Mouse (Mus musculus) kidney, adult 2 months (tissue): ENCODE data around the gene Adk. TPM values are rescaled to one million over a fixed set of nuclear protein-coding genes. Genes with fewer than 3 reads are reported as not detected.

Experiments used
- DNase-seq: peaks from one replicate; pipeline ENCODE4 v3.0.0; 2021
- H3K27ac ChIP-seq: fragments of 200-500 bp; 2 replicates; pipeline ENCODE4 v1.5.1; 2012; ENCODE audit warnings: low read depth, low read length, control low read depth, inconsistent platforms; ENCODE audit not compliant: insufficient read depth
- H3K27me3 ChIP-seq: fragments of 200-500 bp; replicated peaks from 2 replicates; pipeline ENCODE4 v1.6.1; 2012; ENCODE audit warnings: mild to moderate bottlenecking, moderate library complexity, low read length, inconsistent platforms; ENCODE audit not compliant: control insufficient read depth, insufficient read depth
- H3K36me3 ChIP-seq: fragments of 200-500 bp; 2 replicates; pipeline ENCODE4 v1.6.1; 2012; ENCODE audit warnings: mild to moderate bottlenecking, moderate library complexity, low read length, inconsistent platforms; ENCODE audit not compliant: control insufficient read depth, insufficient read depth
- H3K4me1 ChIP-seq: fragments of 200-500 bp; 2 replicates; pipeline ENCODE4 v1.6.1; 2011; ENCODE audit warnings: low read length; ENCODE audit not compliant: control insufficient read depth, insufficient read depth
- H3K4me3 ChIP-seq: fragments of 200-500 bp; 2 replicates; pipeline ENCODE4 v1.5.1; 2011; ENCODE audit warnings: mild to moderate bottlenecking, low read depth, low read length, control low read depth; ENCODE audit not compliant: insufficient read depth
- CTCF ChIP-seq: fragments of 200-500 bp; conservative IDR thresholded peaks from 2 replicates; pipeline ENCODE4 v1.5.1; 2011; ENCODE audit warnings: low read depth, mild to moderate bottlenecking, control low read depth, low read length, moderate library complexity, mixed read lengths; ENCODE audit not compliant: insufficient read depth, insufficient read length
- POLR2A ChIP-seq: fragments of 200-500 bp; IDR thresholded peaks from one replicate; pipeline ENCODE4 v1.6.1; 2011; ENCODE audit warnings: low read depth, low read length, control low read depth
- WGBS: fragments of 180-500 bp; shearing (Covaris S2); methylation state at CpG from one replicate; pipeline ENCODE4 v1.1.7; 2018; 5-methylcytosine and 5-hydroxymethylcytosine counted together
- polyA plus RNA-seq: library from polyadenylated mRNA; depleted of rRNA; stranded (reverse); fragments of >200 nt; gene quantifications from 2 replicates; pipeline ENCODE4 v1.2.3, GENCODE M21; 2012

The Adk gene
- polyA plus RNA-seq, 1 experiment, result 121 TPM

- TF ChIP-seq POLR2A (no peak), CTCF (no peak)
- no peaks in the 10 kb centered on the region for H3K27me3 ChIP-seq
- WGBS, result 97% methylated on average over 7 of the region's 7 CpGs
- H3K4me1 ChIP-seq, result no peaks in the 10 kb centered on the region
- no peak overlapping the region for H3K4me3 ChIP-seq
- H3K27ac ChIP-seq, result no peak overlapping the region
- DNase-seq, result no peak
- no peaks in the 10 kb centered on the region for H3K36me3 ChIP-seq
These were observed 347.1 kb downstream of the Adk start for GRCm38 (mm10) chr14:21399506-21399905.

GRCm38 (mm10) chr14:21402157-21402601 is 349.8 kb downstream of the Adk start:
- DNase-seq, result no peak
- WGBS, result 61% methylated on average over 8 of the region's 8 CpGs
- TF ChIP-seq POLR2A (no peak), CTCF (no peak)
- H3K4me3 ChIP-seq, result no peak overlapping the region
- H3K27me3 ChIP-seq, result no peaks in the 10 kb centered on the region
- H3K27ac ChIP-seq, result no peak overlapping the region
- H3K36me3 ChIP-seq, result no peaks in the 10 kb centered on the region
- H3K4me1 ChIP-seq, result no peaks in the 10 kb centered on the region

GRCm38 (mm10) chr14:21402621-21403405 is 350.4 kb downstream of the Adk start:
- Histone ChIP-seq H3K4me3 (no peak overlapping the region), H3K27me3 (no peaks in the 10 kb centered on the region), H3K27ac (no peak overlapping the region), H3K36me3 (no peaks in the 10 kb centered on the region), H3K4me1 (no peaks in the 10 kb centered on the region)
- TF ChIP-seq CTCF (no peak), POLR2A (no peak)
- no peak for DNase-seq
- 45% methylated on average over 8 of the region's 8 CpGs for WGBS

- no peaks in the 10 kb centered on the region for H3K36me3 ChIP-seq
- no peak for TF ChIP-seq POLR2A
- WGBS, result 95% methylated on average over 5 of the region's 5 CpGs
- H3K4me3 ChIP-seq, result no peak overlapping the region
- DNase-seq, result no peak
- no peaks in the 10 kb centered on the region for H3K27me3 ChIP-seq
- H3K4me1 ChIP-seq, result no peaks in the 10 kb centered on the region
- no peak overlapping the region for H3K27ac ChIP-seq
These were observed 354.6 kb downstream of the Adk start for GRCm38 (mm10) chr14:21406946-21407345.

- Histone ChIP-seq H3K36me3 (no peaks in the 10 kb centered on the region), H3K4me3 (no peak overlapping the region), H3K4me1 (no peaks in the 10 kb centered on the region), H3K27me3 (no peaks in the 10 kb centered on the region), H3K27ac (no peak overlapping the region)
- DNase-seq, result no peak
- WGBS, result 95% methylated on average over 4 of the region's 4 CpGs
- TF ChIP-seq POLR2A, result no peak
- TF ChIP-seq CTCF, result no peak
These were observed 356.5 kb downstream of the Adk start for GRCm38 (mm10) chr14:21408846-21409245.

GRCm38 (mm10) chr14:21410769-21411477 is 358.5 kb downstream of the Adk start:
- TF ChIP-seq CTCF (no peak), POLR2A (no peak)
- no peak overlapping the region for H3K27ac ChIP-seq
- 92% methylated on average over 7 of the region's 7 CpGs for WGBS
- no peak overlapping the region for H3K4me3 ChIP-seq
- H3K27me3 ChIP-seq, result no peaks in the 10 kb centered on the region
- DNase-seq, result no peak
- no peaks in the 10 kb centered on the region for H3K4me1 ChIP-seq
- no peaks in the 10 kb centered on the region for H3K36me3 ChIP-seq

- 95% methylated on average over 6 of the region's 6 CpGs for WGBS
These were observed 359.1 kb downstream of the Adk start for GRCm38 (mm10) chr14:21411524-21411923.

More at GRCm38 (mm10) chr14:21411524-21411923, 359.1 kb downstream of the Adk start:
- Histone ChIP-seq H3K27ac (no peak overlapping the region), H3K4me1 (no peaks in the 10 kb centered on the region), H3K36me3 (no peaks in the 10 kb centered on the region), H3K27me3 (no peaks in the 10 kb centered on the region), H3K4me3 (no peak overlapping the region)
- no peak for DNase-seq
- TF ChIP-seq CTCF, result no peak
- no peak for TF ChIP-seq POLR2A
